Mouse (Mus musculus) forebrain, embryonic 14.5 days (tissue): Measurements from ENCODE around the gene Arhgef1. TPM values are rescaled to one million over a fixed set of nuclear protein-coding genes. Genes with fewer than 3 reads are reported as not detected.

Experiments used
- ATAC-seq: fragments of 200-750 bp; cut with Nextera tagmentation; 2 replicates; pipeline ENCODE4 v1.8.0; 2017; ENCODE audit warnings: mild to moderate bottlenecking, moderate library complexity
- DNase-seq: peaks from one replicate; pipeline ENCODE4 v3.0.0-alpha.2; 2015; ENCODE audit warnings: low spot score
- H3K27ac ChIP-seq: fragments of 300-500 bp; sonication (generic); 2 replicates; pipeline ENCODE4 v1.5.1; 2014; ENCODE audit warnings: low read depth, mild to moderate bottlenecking, control low read depth, low read length, moderate library complexity
- H3K27me3 ChIP-seq: fragments of 300-500 bp; sonication (generic); replicated peaks from 2 replicates; pipeline ENCODE4 v1.6.1; 2014; ENCODE audit warnings: low read length, control low read depth, mixed read lengths; ENCODE audit not compliant: control insufficient read depth, insufficient read depth
- H3K36me3 ChIP-seq: fragments of 300-500 bp; sonication (generic); 2 replicates; pipeline ENCODE4 v1.6.1; 2014; ENCODE audit warnings: low read length, control low read depth; ENCODE audit not compliant: control insufficient read depth, insufficient read depth
- H3K4me1 ChIP-seq: fragments of 300-500 bp; sonication (generic); 2 replicates; pipeline ENCODE4 v1.6.1; 2014; ENCODE audit warnings: antibody characterized with exemption, low read length, control low read depth; ENCODE audit not compliant: control insufficient read depth, insufficient read depth
- H3K4me2 ChIP-seq: fragments of 300-500 bp; sonication (generic); 2 replicates; pipeline ENCODE4 v1.6.1; 2014; ENCODE audit warnings: mild to moderate bottlenecking, control low read depth, low read length
- H3K4me3 ChIP-seq: fragments of 300-500 bp; sonication (generic); 2 replicates; pipeline ENCODE4 v1.5.1; 2014; ENCODE audit warnings: low read depth, low read length, control low read depth
- H3K9ac ChIP-seq: fragments of 300-500 bp; sonication (generic); 2 replicates; pipeline ENCODE4 v1.6.1; 2014; ENCODE audit warnings: mild to moderate bottlenecking, low read length, control low read depth, moderate library complexity
- H3K9me3 ChIP-seq: fragments of 300-500 bp; sonication (generic); replicated peaks from 2 replicates; pipeline ENCODE4 v1.6.1; 2016; ENCODE audit warnings: low read length, control low read depth, mixed read lengths; ENCODE audit not compliant: control insufficient read depth
- WGBS: fragments of 180-500 bp; shearing (Covaris S2); extraction: QIAGEN DNeasy Blood & Tissue Kit; methylation state at CpG from one replicate; pipeline ENCODE4 v1.1.7; 2014; 5-methylcytosine and 5-hydroxymethylcytosine counted together
- microRNA-seq: library from miRNA; unstranded; fragments of <30 nt; microRNA quantifications from one replicate; pipeline ENCODE4, GENCODE M21; 2016
- polyA plus RNA-seq: library from polyadenylated mRNA; unstranded; fragments of >200 nt; fragmentation: Nextera tagmentation; extraction: Ambion mirVana; gene quantifications from 2 replicates; pipeline ENCODE4 v1.2.1, GENCODE M21; 2014

Arhgef1 gene
- polyA plus RNA-seq, 1 experiment from 2014 or later = 26.9 TPM

GRCm38 (mm10) chr7:24974893-24975595 lies 72.3 kb downstream of the Arhgef1 start:
- Histone ChIP-seq H3K9me3 (no peaks in the 10 kb centered on the region), H3K9ac (no peak overlapping the region), H3K4me1 (peaks cover 4% of the 10 kb centered on the region; the same call in 1 of the 2 replicates), H3K4me2 (no peak overlapping the region), H3K4me3 (no peak overlapping the region), H3K27ac (no peak overlapping the region), H3K27me3 (no peaks in the 10 kb centered on the region), H3K36me3 (peaks cover 28% of the 10 kb centered on the region)
- ATAC-seq (no peak), DNase-seq (peak; percentile 79)
- WGBS = 33% methylated on average over 9 of the region's 9 CpGs

Small RNAs within 50 kb of the gene (microRNA-seq; reads per million reads assigned to microRNA genes)
- 0.53 reads per million for gene Mir7046

Other genes with a start within 250 kb of the Arhgef1 start
- gene Tex101, start 226.2 kb upstream of the Arhgef1 start, polyA plus RNA-seq = not detected in 2 replicates
- gene BC049730, start 193.7 kb upstream of the Arhgef1 start, polyA plus RNA-seq = not detected in 2 replicates
- gene Gm4763, start 176.0 kb upstream of the Arhgef1 start, polyA plus RNA-seq = not detected in 2 replicates
- 0.19 and 0.63 TPM in 2 replicates for gene Cd177, start 142.6 kb upstream of the Arhgef1 start, polyA plus RNA-seq
- not detected in 2 replicates for gene Ceacam10, start 125.7 kb upstream of the Arhgef1 start, polyA plus RNA-seq
- gene Gm9844, start 40.7 kb upstream of the Arhgef1 start, polyA plus RNA-seq = 36.6 and 42.2 TPM in 2 replicates
- not detected in 2 replicates for gene Lypd4, start 33.0 kb upstream of the Arhgef1 start, polyA plus RNA-seq
- not detected in 2 replicates for gene Dmrtc2, start 32.9 kb upstream of the Arhgef1 start, polyA plus RNA-seq
- 1,541 and 2,138 TPM in 2 replicates for gene Rps19, start 18.5 kb upstream of the Arhgef1 start, polyA plus RNA-seq
- not detected in 2 replicates for gene Cd79a, start 5.5 kb upstream of the Arhgef1 start, polyA plus RNA-seq
- 0.70 and 1.1 TPM in 2 replicates for gene Gm4881, start 41.6 kb downstream of the Arhgef1 start, polyA plus RNA-seq
- 240 and 248 TPM in 2 replicates for gene Rabac1, start 69.8 kb downstream of the Arhgef1 start, polyA plus RNA-seq
- 122 and 183 TPM in 2 replicates for gene Atp1a3, start 103.0 kb downstream of the Arhgef1 start, polyA plus RNA-seq
- 11.2 and 14.2 TPM in 2 replicates for gene Grik5, start 169.4 kb downstream of the Arhgef1 start, polyA plus RNA-seq
- gene Zfp574, start 169.7 kb downstream of the Arhgef1 start, polyA plus RNA-seq = 18.9 and 28.4 TPM in 2 replicates